Comparison of ENCODE assay signal across 13 mouse cellular contexts in genomic region chr11:44285961-44286360, GRCm38 (mm10).
"Had no signal": no experiment of that assay in that cellular context is flagged by ENCODE, and none has a peak within 500 bp of the region (broad histone marks: within the 10 kb centered on the region; RNA-seq: fewer than 3 reads in every experiment).

No protein-coding gene starts in this region.

- DNase-seq: gastrocnemius, postnatal 14 days; gastrocnemius, postnatal 36 days; heart, adult 18-20 months; heart, postnatal 14 days; heart, postnatal 36 days; kidney, adult 11 months; kidney, adult 2 months; kidney, adult 9 months; kidney, postnatal 14 days; kidney, postnatal 36 days; layer of hippocampus, adult 9-11 months; layer of hippocampus, postnatal 36 days; left cerebral cortex, postnatal 4 days had no signal
